Comparison of ENCODE assay signal across 23 mouse cellular contexts in genomic region chr1:156284851-156285540, GRCm38 (mm10). TPM values are rescaled to one million over a fixed set of nuclear protein-coding genes. Genes with fewer than 3 reads are reported as not detected.
A peak's percentile ranks its signal among the peaks of the same experiment; 100 is the strongest.
DNase-seq lines count a peak whose midpoint lies in the region; ATAC-seq and TF ChIP-seq lines count a peak whose summit lies in the region.
"Had no signal": no experiment of that assay in that cellular context is flagged by ENCODE, and none has a peak within 500 bp of the region (broad histone marks: within the 10 kb centered on the region; RNA-seq: fewer than 3 reads in every experiment).

No protein-coding gene starts in this region.

- H3K4me3 ChIP-seq in kidney, postnatal 0 days (replicated peaks; ENCODE audit: low read depth, low read length): no peak overlapping the region
- H3K4me3 ChIP-seq in kidney, embryonic 16.5 days (ENCODE audit: low read length): no peak overlapping the region
- no peak overlapping the region for H3K4me3 ChIP-seq in liver, postnatal 0 days (ENCODE audit: low read depth, low read length)
- H3K4me3 ChIP-seq: embryonic facial prominence, embryonic 12.5 days; heart, adult 2 months; liver, embryonic 13.5 days; midbrain, embryonic 13.5 days; myocyte had no signal

- no peak for ATAC-seq in kidney, postnatal 0 days (replicated peaks; ENCODE audit: low FRiP score, low read depth)
- no peak for ATAC-seq in kidney, embryonic 16.5 days (ENCODE audit: low FRiP score, low TSS enrichment)
- ATAC-seq in granulocyte monocyte progenitor cell, adult 5-6 weeks (replicated peaks; ENCODE audit: poor library complexity, severe bottlenecking): peak; percentile 12; the same call in 1 of the 2 replicates
- ATAC-seq in liver, postnatal 0 days: no peak
- no peak for ATAC-seq in cerebellum, adult (ENCODE audit: insufficient number of reproducible peaks, low FRiP score, low TSS enrichment)
- ATAC-seq: intestine, embryonic 16.5 days; midbrain, embryonic 13.5 days; Patski had no signal

- no peak overlapping the region for H3K4me2 ChIP-seq in kidney, postnatal 0 days (ENCODE audit: low read length)
- H3K4me2 ChIP-seq in kidney, embryonic 16.5 days (replicated peaks; ENCODE audit: low read depth, low read length): no peak overlapping the region
- no peak overlapping the region for H3K4me2 ChIP-seq in liver, postnatal 0 days (ENCODE audit: low read depth, low read length)
- H3K4me2 ChIP-seq: embryonic facial prominence, embryonic 12.5 days; hindbrain, embryonic 14.5 days; liver, embryonic 13.5 days; midbrain, embryonic 13.5 days had no signal

- TF ChIP-seq CTCF in kidney, postnatal 0 days (IDR thresholded peaks at IDR 0.05; ENCODE audit: low read depth): no peak
- TF ChIP-seq CTCF in liver, postnatal 0 days (IDR thresholded peaks at IDR 0.05; ENCODE audit: low read depth): no peak

- 42% methylated on average over 9 of the region's 9 CpGs for WGBS in kidney, postnatal 0 days
- 42% methylated on average over 9 of the region's 9 CpGs for WGBS in kidney, embryonic 16.5 days
- WGBS in liver, postnatal 0 days (ENCODE audit: insufficient replicate concordance): 43% methylated on average over 9 of the region's 9 CpGs

- H3K27ac ChIP-seq in kidney, postnatal 0 days: no peak overlapping the region
- no peak overlapping the region for H3K27ac ChIP-seq in kidney, embryonic 16.5 days (ENCODE audit: low read length)
- H3K27ac ChIP-seq in liver, postnatal 0 days (ENCODE audit: low read depth): no peak overlapping the region
- H3K27ac ChIP-seq: embryonic facial prominence, embryonic 12.5 days; heart, adult 2 months; hindbrain, embryonic 14.5 days; liver, embryonic 13.5 days; macrophage; midbrain, embryonic 13.5 days had no signal

- H3K27me3 ChIP-seq in kidney, postnatal 0 days (ENCODE audit: insufficient read depth, low read length): no peaks in the 10 kb centered on the region
- H3K27me3 ChIP-seq in kidney, embryonic 16.5 days (ENCODE audit: insufficient read depth, low read length): no peaks in the 10 kb centered on the region
- no peaks in the 10 kb centered on the region for H3K27me3 ChIP-seq in liver, postnatal 0 days (ENCODE audit: insufficient read depth, low read length)
- H3K27me3 ChIP-seq: embryonic facial prominence, embryonic 12.5 days; liver, embryonic 13.5 days; midbrain, embryonic 13.5 days had no signal

- H3K36me3 ChIP-seq in kidney, postnatal 0 days (ENCODE audit: insufficient read depth, low read length): no peaks in the 10 kb centered on the region
- H3K36me3 ChIP-seq in kidney, embryonic 16.5 days (ENCODE audit: insufficient read depth, low read length): no peaks in the 10 kb centered on the region
- no peaks in the 10 kb centered on the region for H3K36me3 ChIP-seq in liver, postnatal 0 days (replicated peaks; ENCODE audit: insufficient read depth, low read length)
- H3K36me3 ChIP-seq: embryonic facial prominence, embryonic 12.5 days; liver, embryonic 13.5 days; midbrain, embryonic 13.5 days had no signal

- H3K9me3 ChIP-seq in kidney, postnatal 0 days (replicated peaks; ENCODE audit: low read length): no peaks in the 10 kb centered on the region
- no peaks in the 10 kb centered on the region for H3K9me3 ChIP-seq in kidney, embryonic 16.5 days (ENCODE audit: low read length)
- no peaks in the 10 kb centered on the region for H3K9me3 ChIP-seq in liver, postnatal 0 days (ENCODE audit: low read length)
- H3K9me3 ChIP-seq: embryonic facial prominence, embryonic 12.5 days; liver, embryonic 13.5 days; midbrain, embryonic 13.5 days had no signal

- no peaks in the 10 kb centered on the region for H3K4me1 ChIP-seq in kidney, postnatal 0 days (replicated peaks; ENCODE audit: insufficient read depth, low read length)
- H3K4me1 ChIP-seq in kidney, embryonic 16.5 days (ENCODE audit: insufficient read depth, low read length): no peaks in the 10 kb centered on the region
- H3K4me1 ChIP-seq in liver, postnatal 0 days (ENCODE audit: insufficient read depth): no peaks in the 10 kb centered on the region
- H3K4me1 ChIP-seq: embryonic facial prominence, embryonic 12.5 days; liver, embryonic 13.5 days; midbrain, embryonic 13.5 days had no signal

- H3K9ac ChIP-seq in kidney, postnatal 0 days (ENCODE audit: low read depth, low read length): no peak overlapping the region
- no peak overlapping the region for H3K9ac ChIP-seq in kidney, embryonic 16.5 days (replicated peaks; ENCODE audit: low read length)
- H3K9ac ChIP-seq in liver, postnatal 0 days (replicated peaks): no peak overlapping the region
- H3K9ac ChIP-seq: embryonic facial prominence, embryonic 12.5 days; hindbrain, embryonic 14.5 days; liver, embryonic 13.5 days; midbrain, embryonic 13.5 days had no signal

- peak; percentile 10 for DNase-seq in kidney, postnatal 0 days (ENCODE audit: low spot score)
- DNase-seq in ovary, adult 18-20 months (ENCODE audit: low spot score): peak; percentile 39
- DNase-seq in ovary, postnatal 10 days (ENCODE audit: low spot score): no peak
- peak; percentile 31 for DNase-seq in telencephalon, adult 2 months (ENCODE audit: low read depth, low spot score)
- DNase-seq in liver, postnatal 0 days: no peak
- DNase-seq: cerebellum, adult 18-20 months; heart, adult 2 months; kidney, postnatal 36 days; liver, embryonic 13.5 days had no signal

- TF ChIP-seq EP300 in liver, postnatal 0 days (IDR thresholded peaks at IDR 0.05; ENCODE audit: low read depth): no peak

RNA-seq across cellular contexts. Expression of gene Tdrd5, which starts 18.5 kb away (rescaled TPM):
- 4.5 and 4.7 TPM in 2 replicates for polyA plus RNA-seq in kidney, postnatal 0 days (2015; fragmentation: Nextera tagmentation; extraction: Ambion mirVana)
- 3.4 and 3.8 TPM in 2 replicates for polyA plus RNA-seq in kidney, embryonic 16.5 days (2015; fragmentation: Nextera tagmentation; extraction: Ambion mirVana)
- not detected in 2 replicates for total RNA-seq in granulocyte monocyte progenitor cell, adult 5-6 weeks (2014; fragmentation: Nextera tagmentation)
- not detected in 2 replicates for total RNA-seq in granulocyte monocyte progenitor cell, adult 5-6 weeks (2017)
- polyA plus RNA-seq in liver, postnatal 0 days (2015; fragmentation: Nextera tagmentation; extraction: Ambion mirVana): not detected in 2 replicates
- total RNA-seq: heart, adult 2 months had no signal
- polyA plus RNA-seq: heart, adult 2 months; heart, postnatal 0 days; limb, embryonic 11.5 days; macrophage; small intestine, adult 2 months had no signal

RNA-seq across cellular contexts. Expression of gene Nphs2, which starts 25.5 kb away (rescaled TPM):
- polyA plus RNA-seq in kidney, postnatal 0 days (2015; fragmentation: Nextera tagmentation; extraction: Ambion mirVana): 62.5 and 64.3 TPM in 2 replicates
- 45.4 and 53.3 TPM in 2 replicates for polyA plus RNA-seq in kidney, embryonic 16.5 days (2015; fragmentation: Nextera tagmentation; extraction: Ambion mirVana)
- not detected in 2 replicates for total RNA-seq in granulocyte monocyte progenitor cell, adult 5-6 weeks (2014; fragmentation: Nextera tagmentation)
- not detected in 2 replicates for total RNA-seq in granulocyte monocyte progenitor cell, adult 5-6 weeks (2017)
- not detected in 2 replicates for polyA plus RNA-seq in liver, postnatal 0 days (2015; fragmentation: Nextera tagmentation; extraction: Ambion mirVana)
- total RNA-seq: common myeloid progenitor, adult 5-6 weeks; heart, adult 2 months had no signal
- polyA plus RNA-seq: embryonic facial prominence, embryonic 12.5 days; heart, adult 2 months; intestine, embryonic 16.5 days; liver, embryonic 13.5 days; macrophage; Patski; small intestine, adult 2 months had no signal

Comparison
In these comparisons a context has a peak if more than half of its experiments do, and no peak if none do; other contexts are left out.
1. DNase-seq: peak in kidney, postnatal 0 days (single experiment), ovary, adult 18-20 months (single experiment) and telencephalon, adult 2 months (single experiment); none in ovary, postnatal 10 days (single experiment) and liver, postnatal 0 days (single experiment).
2. RNA of gene Nphs2, which starts 25.5 kb away (polyA plus RNA-seq): 62.5 to 64.3 TPM in kidney, postnatal 0 days and 45.4 to 53.3 TPM in kidney, embryonic 16.5 days; not detected in liver, postnatal 0 days; every median in the first group is over 10 times any median in the second.